Mouse (Mus musculus) CH12.LX (cell line): ENCODE measurements around the gene Krtap20-2. TPM values are rescaled to one million over a fixed set of nuclear protein-coding genes. Genes with fewer than 3 reads are reported as not detected.

Experiments
- DNase-seq: peaks from one replicate; pipeline ENCODE4 v3.0.0-alpha.2; 2013; ENCODE audit errors: extremely low read depth
- H3K27ac ChIP-seq: 2 replicates; pipeline ENCODE4 v1.5.1; 2012; ENCODE audit warnings: low read depth, mild to moderate bottlenecking, control low read depth, moderate library complexity; ENCODE audit not compliant: insufficient read depth
- H3K27me3 ChIP-seq: replicated peaks from 2 replicates; pipeline ENCODE3; 2012; ENCODE audit warnings: inconsistent platforms
- H3K36me3 ChIP-seq, 2 experiments: replicated peaks in 1 of 2; 2 replicates each; pipeline versions ENCODE3 to v1.6.1; 2012; ENCODE audit warnings: inconsistent platforms in 1 of 2, low read length in 1 of 2, mild to moderate bottlenecking in 1 of 2, mixed read lengths in 1 of 2, moderate library complexity in 1 of 2; ENCODE audit not compliant: control insufficient read depth in 1 of 2, insufficient read depth in 1 of 2
- H3K4me1 ChIP-seq, 2 experiments: 2 replicates each; pipeline ENCODE4 v1.6.1; 2012; ENCODE audit warnings: inconsistent platforms in 1 of 2, moderate library complexity in 1 of 2; ENCODE audit not compliant: insufficient read depth in 2 of 2, control insufficient read depth in 1 of 2
- H3K4me2 ChIP-seq: 2 replicates; pipeline ENCODE4 v1.6.1; 2012; ENCODE audit warnings: low read depth, mild to moderate bottlenecking, control low read depth; ENCODE audit not compliant: poor library complexity, insufficient read depth, severe bottlenecking
- H3K4me3 ChIP-seq, 3 experiments: fragments of 150-350 bp in 1 of 3; sonication (generic) in 1 of 3; replicated peaks in 1 of 3; 2 replicates each; pipeline versions ENCODE3 to v1.5.1; 2011 to 2012; ENCODE audit warnings: low read depth in 2 of 3, low read length in 2 of 3, mild to moderate bottlenecking in 2 of 3, moderate library complexity in 2 of 3, control low read depth in 1 of 3, improper control_type of control experiment in 1 of 3, inconsistent platforms in 1 of 3, mixed read lengths in 1 of 3; ENCODE audit not compliant: poor library complexity in 1 of 3
- H3K79me2 ChIP-seq: replicated peaks from 2 replicates; pipeline ENCODE4 v1.6.1; 2012; ENCODE audit warnings: mild to moderate bottlenecking, moderate library complexity; ENCODE audit not compliant: control insufficient read depth, poor library complexity, insufficient read depth, severe bottlenecking; ENCODE audit errors: extremely low read depth
- H3K9ac ChIP-seq: 2 replicates; pipeline ENCODE4 v1.6.1; 2012; ENCODE audit warnings: low read depth, mild to moderate bottlenecking, control low read depth, moderate library complexity; ENCODE audit not compliant: insufficient read depth
- H3K9me3 ChIP-seq: replicated peaks from 2 replicates; pipeline ENCODE3; 2012; ENCODE audit warnings: low read length, inconsistent platforms, mixed read lengths
- E2F4 ChIP-seq: IDR thresholded peaks from 2 replicates; pipeline ENCODE4 v1.6.1; 2011; ENCODE audit warnings: low read depth, low read length, improper control_type of control experiment; ENCODE audit not compliant: insufficient replicate concordance
- EP300 ChIP-seq: IDR thresholded peaks from 2 replicates; pipeline ENCODE4 v1.6.1; 2011; ENCODE audit warnings: low read length, improper control_type of control experiment
- ETS1 ChIP-seq: conservative IDR thresholded peaks from 2 replicates; pipeline ENCODE4 v1.6.1; 2012; ENCODE audit warnings: low read depth, mild to moderate bottlenecking, inconsistent platforms, low read length, improper control_type of control experiment, moderate library complexity
- GABPA ChIP-seq: IDR thresholded peaks from 2 replicates; pipeline ENCODE4 v1.6.1; 2012; ENCODE audit warnings: low read depth, low read length, improper control_type of control experiment, inconsistent platforms; ENCODE audit not compliant: insufficient replicate concordance
- HCFC1 ChIP-seq: IDR thresholded peaks from 2 replicates; pipeline ENCODE4 v1.6.1; 2012; ENCODE audit warnings: low read depth, mild to moderate bottlenecking, inconsistent platforms, low read length, improper control_type of control experiment
- IRF4 ChIP-seq: IDR thresholded peaks from 2 replicates; pipeline ENCODE4 v1.6.1; 2014; ENCODE audit warnings: low read depth, mild to moderate bottlenecking, inconsistent platforms, low read length, improper control_type of control experiment
- JUN ChIP-seq: IDR thresholded peaks from 2 replicates; pipeline ENCODE4 v1.6.1; 2011; ENCODE audit warnings: low read depth, mild to moderate bottlenecking, low read length, improper control_type of control experiment, moderate library complexity; ENCODE audit not compliant: insufficient read depth
- MAZ ChIP-seq: IDR thresholded peaks from 2 replicates; pipeline ENCODE4 v1.6.1; 2012; ENCODE audit warnings: low read depth, mild to moderate bottlenecking, inconsistent platforms, low read length, improper control_type of control experiment, moderate library complexity
- MXI1 ChIP-seq: IDR thresholded peaks from 2 replicates; pipeline ENCODE4 v1.6.1; 2011; ENCODE audit warnings: mild to moderate bottlenecking, low read depth, low read length, improper control_type of control experiment
- NRF1 ChIP-seq: IDR thresholded peaks from 2 replicates; pipeline ENCODE4 v1.6.1; 2014; ENCODE audit warnings: low read depth, mild to moderate bottlenecking, inconsistent platforms, low read length, improper control_type of control experiment, moderate library complexity
- POLR2AphosphoS2 ChIP-seq: IDR thresholded peaks from 2 replicates; pipeline ENCODE4 v1.6.1; 2011; ENCODE audit warnings: low read depth, low read length, improper control_type of control experiment
- RAD21 ChIP-seq: IDR thresholded peaks from 2 replicates; pipeline ENCODE4 v1.6.1; 2011; ENCODE audit warnings: low read depth, mild to moderate bottlenecking, low read length, improper control_type of control experiment, moderate library complexity
- SMC3 ChIP-seq: IDR thresholded peaks from 2 replicates; pipeline ENCODE4 v1.6.1; 2011; ENCODE audit warnings: low read depth, low read length, improper control_type of control experiment
- TBP ChIP-seq: conservative IDR thresholded peaks from 2 replicates; pipeline ENCODE4 v1.6.1; 2011; ENCODE audit warnings: low read depth, low read length, improper control_type of control experiment
- TCF12 ChIP-seq: IDR thresholded peaks from 2 replicates; pipeline ENCODE4 v1.6.1; 2014; ENCODE audit warnings: low read depth, mild to moderate bottlenecking, inconsistent platforms, low read length, improper control_type of control experiment
- UBTF ChIP-seq: IDR thresholded peaks from 2 replicates; pipeline ENCODE4 v1.6.1; 2012; ENCODE audit warnings: low read depth, mild to moderate bottlenecking, inconsistent platforms, low read length, improper control_type of control experiment, moderate library complexity
- USF1 ChIP-seq: IDR thresholded peaks from 2 replicates; pipeline ENCODE4 v1.6.1; 2014; ENCODE audit warnings: low read depth, mild to moderate bottlenecking, inconsistent platforms, low read length, improper control_type of control experiment
- USF2 ChIP-seq: conservative IDR thresholded peaks from 2 replicates; pipeline ENCODE4 v1.6.1; 2011; ENCODE audit warnings: low read depth, low read length, improper control_type of control experiment
- ZC3H11A ChIP-seq: IDR thresholded peaks from 2 replicates; pipeline ENCODE4 v1.6.1; 2012; ENCODE audit warnings: low read depth, mild to moderate bottlenecking, inconsistent platforms, low read length, improper control_type of control experiment
- ZKSCAN1 ChIP-seq: IDR thresholded peaks from 2 replicates; pipeline ENCODE4 v1.6.1; 2012; ENCODE audit warnings: low read depth, inconsistent platforms, low read length, improper control_type of control experiment, borderline replicate concordance
- ZMIZ1 ChIP-seq: IDR thresholded peaks from 2 replicates; pipeline ENCODE4 v1.6.1; 2012; ENCODE audit warnings: low read depth, mild to moderate bottlenecking, inconsistent platforms, low read length, improper control_type of control experiment
- dilution Hi-C: fragments of 300-500 bp; cut with MboI; formaldehyde crosslinking; loops from 2 replicates; pipeline ENCODE4 v1.14.3; 2020; ENCODE audit warnings: low sequenced_read_pairs; ENCODE audit not compliant: extremely low pct_unique_long_range_greater_than_20kb, extremely low pct_ligation_motif_present
- in situ Hi-C: fragments of 300-500 bp; cut with MboI; formaldehyde crosslinking; loops from 3 replicates; pipeline ENCODE4 v1.14.3; 2019; ENCODE audit warnings: low sequenced_read_pairs, low pct_ligation_motif_present, low pct_unique_long_range_greater_than_20kb, mixed read lengths
- polyA plus RNA-seq: library from polyadenylated mRNA; unstranded; fragments of >175 nt; gene quantifications from 2 replicates; pipeline ENCODE4 v1.2.1, GENCODE M21; 2012; ENCODE audit warnings: low read depth; ENCODE audit not compliant: insufficient read length
- total RNA-seq, 2 experiments: library from RNA; depleted of rRNA; stranded (reverse); fragments of 300-350 nt in 1 of 2; fragments of >200 nt in 1 of 2; gene quantifications; 2 replicates each; pipeline ENCODE4 v1.2.3; 2012 to 2014

The Krtap20-2 gene
- total and polyA plus RNA-seq, 3 experiments, result not detected

- dilution Hi-C loops, result no loop called here
Observed at GRCm38 (mm10) chr16:89174435-89174834, 31.2 kb upstream of the Krtap20-2 start, which contains the start of gene 1110057P08Rik. Gene 1110057P08Rik, plus strand, starts transcription at chr16:89174735.

GRCm38 (mm10) chr16:89188621-89189020, 17.0 kb upstream of the Krtap20-2 start:
- Histone ChIP-seq H3K27me3 (no peaks in the 10 kb centered on the region), H3K4me1 (no peaks in the 10 kb centered on the region), H3K79me2 (no peaks in the 10 kb centered on the region), H3K27ac (no peak overlapping the region), H3K4me3 (no peak overlapping the region), H3K36me3 (no peaks in the 10 kb centered on the region), H3K4me2 (no peak overlapping the region), H3K9ac (no peak overlapping the region), H3K9me3 (peaks cover 16% of the 10 kb centered on the region)
- in situ Hi-C loops, result no loop called here
- dilution Hi-C loops, result no loop called here
- TF ChIP-seq ZKSCAN1 (no peak), ZC3H11A (no peak), TCF12 (no peak), MAZ (no peak), TBP (no peak), MXI1 (no peak), POLR2AphosphoS2 (no peak), E2F4 (no peak), USF2 (no peak), SMC3 (no peak), RAD21 (no peak), IRF4 (no peak), JUN (no peak), NRF1 (no peak), ETS1 (no peak)
- no peak for DNase-seq

More at GRCm38 (mm10) chr16:89174435-89174834, 31.2 kb upstream of the Krtap20-2 start, which contains the start of gene 1110057P08Rik:
- no peaks in the 10 kb centered on the region for H3K27me3 ChIP-seq
- H3K4me3 ChIP-seq, result no peak within 1 kb of the TSS
- H3K27ac ChIP-seq, result no peak within 1 kb of the TSS
- no peaks in the 10 kb centered on the region for H3K79me2 ChIP-seq
- no peak for DNase-seq
- H3K4me2 ChIP-seq, result no peak within 1 kb of the TSS
- TF ChIP-seq MAZ (no peak), ZMIZ1 (no peak), NRF1 (no peak), USF1 (no peak), GABPA (no peak), EP300 (no peak), HCFC1 (no peak), UBTF (no peak), E2F4 (no peak)
- peaks cover 41% of the 10 kb centered on the region for H3K9me3 ChIP-seq
- in situ Hi-C loops, result no loop called here
- no peak within 1 kb of the TSS for H3K9ac ChIP-seq
- H3K36me3 ChIP-seq, result no peaks in the 10 kb centered on the region
- no peaks in the 10 kb centered on the region for H3K4me1 ChIP-seq

Other genes with a start within 250 kb of the Krtap20-2 start
- not detected in 2 replicates for gene Krtap16-3, start 243.0 kb upstream of the Krtap20-2 start, total RNA-seq (2012; rRNA removed)
- gene Krtap16-3, start 243.0 kb upstream of the Krtap20-2 start, total RNA-seq (2014; rRNA removed), result not detected in 2 replicates
- not detected in 2 replicates for gene Krtap16-3, start 243.0 kb upstream of the Krtap20-2 start, polyA plus RNA-seq
- not detected in 2 replicates for gene Krtap22-2, start 195.1 kb upstream of the Krtap20-2 start, total RNA-seq (2012; rRNA removed)
- not detected in 2 replicates for gene Krtap22-2, start 195.1 kb upstream of the Krtap20-2 start, total RNA-seq (2014; rRNA removed)
- gene Krtap22-2, start 195.1 kb upstream of the Krtap20-2 start, polyA plus RNA-seq, result not detected in 2 replicates
- not detected in 2 replicates for gene Gm10229, start 190.6 kb upstream of the Krtap20-2 start, total RNA-seq (2012; rRNA removed)
- not detected in 2 replicates for gene Gm10229, start 190.6 kb upstream of the Krtap20-2 start, total RNA-seq (2014; rRNA removed)
- not detected in 2 replicates for gene Gm10229, start 190.6 kb upstream of the Krtap20-2 start, polyA plus RNA-seq
- gene Krtap6-1, start 174.2 kb upstream of the Krtap20-2 start, total RNA-seq (2012; rRNA removed), result not detected in 2 replicates
- gene Krtap6-1, start 174.2 kb upstream of the Krtap20-2 start, total RNA-seq (2014; rRNA removed), result not detected in 2 replicates
- gene Krtap6-1, start 174.2 kb upstream of the Krtap20-2 start, polyA plus RNA-seq, result not detected in 2 replicates
- gene Gm10228, start 164.4 kb upstream of the Krtap20-2 start, total RNA-seq (2012; rRNA removed), result not detected in 2 replicates
- not detected in 2 replicates for gene Gm10228, start 164.4 kb upstream of the Krtap20-2 start, total RNA-seq (2014; rRNA removed)
- gene Gm10228, start 164.4 kb upstream of the Krtap20-2 start, polyA plus RNA-seq, result not detected in 2 replicates
- gene Krtap6-5, start 158.0 kb upstream of the Krtap20-2 start, total RNA-seq (2012; rRNA removed), result not detected in 2 replicates
- not detected in 2 replicates for gene Krtap6-5, start 158.0 kb upstream of the Krtap20-2 start, total RNA-seq (2014; rRNA removed)
- not detected in 2 replicates for gene Krtap6-5, start 158.0 kb upstream of the Krtap20-2 start, polyA plus RNA-seq
- gene 1110025L11Rik, start 141.9 kb upstream of the Krtap20-2 start, total RNA-seq (2012; rRNA removed), result not detected in 2 replicates
- not detected in 2 replicates for gene 1110025L11Rik, start 141.9 kb upstream of the Krtap20-2 start, total RNA-seq (2014; rRNA removed)
- gene 1110025L11Rik, start 141.9 kb upstream of the Krtap20-2 start, polyA plus RNA-seq, result not detected in 2 replicates
- gene Krtap6-3, start 121.8 kb upstream of the Krtap20-2 start, total RNA-seq (2012; rRNA removed), result not detected in 2 replicates
- not detected in 2 replicates for gene Krtap6-3, start 121.8 kb upstream of the Krtap20-2 start, total RNA-seq (2014; rRNA removed)
- not detected in 2 replicates for gene Krtap6-3, start 121.8 kb upstream of the Krtap20-2 start, polyA plus RNA-seq
- not detected in 2 replicates for gene Gm6358, start 65.0 kb upstream of the Krtap20-2 start, total RNA-seq (2012; rRNA removed)
- gene Gm6358, start 65.0 kb upstream of the Krtap20-2 start, total RNA-seq (2014; rRNA removed), result not detected in 2 replicates
- gene Gm6358, start 65.0 kb upstream of the Krtap20-2 start, polyA plus RNA-seq, result not detected in 2 replicates
- not detected in 2 replicates for gene Gm10061, start 54.8 kb upstream of the Krtap20-2 start, total RNA-seq (2012; rRNA removed)
- gene Gm10061, start 54.8 kb upstream of the Krtap20-2 start, total RNA-seq (2014; rRNA removed), result not detected in 2 replicates
- gene Gm10061, start 54.8 kb upstream of the Krtap20-2 start, polyA plus RNA-seq, result not detected in 2 replicates
- gene Gm9789, start 47.9 kb upstream of the Krtap20-2 start, total RNA-seq (2012; rRNA removed), result not detected in 2 replicates
- gene Gm9789, start 47.9 kb upstream of the Krtap20-2 start, total RNA-seq (2014; rRNA removed), result not detected in 2 replicates
- not detected in 2 replicates for gene Gm9789, start 47.9 kb upstream of the Krtap20-2 start, polyA plus RNA-seq
- not detected in 2 replicates for gene Gm7735, start 36.4 kb upstream of the Krtap20-2 start, total RNA-seq (2012; rRNA removed)
- not detected in 2 replicates for gene Gm7735, start 36.4 kb upstream of the Krtap20-2 start, total RNA-seq (2014; rRNA removed)
- not detected in 2 replicates for gene Gm7735, start 36.4 kb upstream of the Krtap20-2 start, polyA plus RNA-seq
- gene 1110057P08Rik, start 31.1 kb upstream of the Krtap20-2 start, total RNA-seq (2012; rRNA removed), result not detected in 2 replicates
- gene 1110057P08Rik, start 31.1 kb upstream of the Krtap20-2 start, total RNA-seq (2014; rRNA removed), result not detected in 2 replicates
- gene 1110057P08Rik, start 31.1 kb upstream of the Krtap20-2 start, polyA plus RNA-seq, result not detected in 2 replicates
- not detected in 2 replicates for gene Krtap21-1, start 198.0 kb downstream of the Krtap20-2 start, total RNA-seq (2012; rRNA removed)
- not detected in 2 replicates for gene Krtap21-1, start 198.0 kb downstream of the Krtap20-2 start, total RNA-seq (2014; rRNA removed)
- not detected in 2 replicates for gene Krtap21-1, start 198.0 kb downstream of the Krtap20-2 start, polyA plus RNA-seq
- not detected in 2 replicates for gene Krtap6-2, start 214.2 kb downstream of the Krtap20-2 start, total RNA-seq (2012; rRNA removed)
- gene Krtap6-2, start 214.2 kb downstream of the Krtap20-2 start, total RNA-seq (2014; rRNA removed), result not detected in 2 replicates
- gene Krtap6-2, start 214.2 kb downstream of the Krtap20-2 start, polyA plus RNA-seq, result not detected in 2 replicates